Mouse (Mus musculus) cerebellum, adult 2 months (tissue): ENCODE measurements at regions not wholly inside any gene's neighbourhood (a gene's known extent, or its start where the extent isn't known, plus 50 kb on each side); places are given as distances from the start of the nearest gene placed in this dataset.

Experiments
- CTCF ChIP-seq: fragments of 200-500 bp; IDR thresholded peaks from 2 replicates; pipeline ENCODE4 v1.5.1; 2011; ENCODE audit warnings: low read depth, mild to moderate bottlenecking, control low read depth, low read length, moderate library complexity, borderline replicate concordance; ENCODE audit not compliant: insufficient read depth
- POLR2A ChIP-seq: fragments of 200-500 bp; IDR thresholded peaks from 2 replicates; pipeline ENCODE4 v1.6.1; 2011; ENCODE audit warnings: low read length, control low read depth, borderline replicate concordance; ENCODE audit not compliant: insufficient read depth

- TF ChIP-seq POLR2A (no peak), CTCF (no peak)
These were observed 90.7 kb upstream of the Galnt5 start for GRCm38 (mm10) chr2:57906939-57907338.
